Mouse (Mus musculus) forebrain, embryonic 12.5 days (tissue): ENCODE measurements around the gene Zfp74. TPM values are rescaled to one million over a fixed set of nuclear protein-coding genes. Genes with fewer than 3 reads are reported as not detected.

Source experiments
- ATAC-seq: fragments of 200-750 bp; cut with Nextera tagmentation; 2 replicates; pipeline ENCODE4 v1.8.0; 2017; ENCODE audit warnings: moderate TSS enrichment; ENCODE audit not compliant: low FRiP score
- H3K27ac ChIP-seq: fragments of 300-500 bp; sonication (generic); 2 replicates; pipeline ENCODE4 v1.5.1; 2016; ENCODE audit warnings: mild to moderate bottlenecking
- H3K27me3 ChIP-seq: fragments of 300-500 bp; sonication (generic); 2 replicates; pipeline ENCODE4 v1.6.1; 2016; ENCODE audit warnings: mild to moderate bottlenecking
- H3K36me3 ChIP-seq: fragments of 300-500 bp; sonication (generic); replicated peaks from 2 replicates; pipeline ENCODE4 v1.6.1; 2016; ENCODE audit warnings: mild to moderate bottlenecking
- H3K4me1 ChIP-seq: fragments of 300-500 bp; sonication (generic); 2 replicates; pipeline ENCODE4 v1.6.1; 2016
- H3K4me2 ChIP-seq: fragments of 300-500 bp; sonication (generic); 2 replicates; pipeline ENCODE4 v1.6.1; 2016; ENCODE audit warnings: mild to moderate bottlenecking, moderate library complexity
- H3K4me3 ChIP-seq: fragments of 300-500 bp; sonication (generic); replicated peaks from 2 replicates; pipeline ENCODE4 v1.5.1; 2016; ENCODE audit warnings: mild to moderate bottlenecking
- H3K9ac ChIP-seq: fragments of 300-500 bp; sonication (generic); 2 replicates; pipeline ENCODE4 v1.6.1; 2016; ENCODE audit warnings: mild to moderate bottlenecking
- H3K9me3 ChIP-seq: fragments of 300-500 bp; sonication (generic); 2 replicates; pipeline ENCODE4 v1.6.1; 2016
- WGBS: fragments of 180-500 bp; shearing (Covaris S2); methylation state at CpG from one replicate; pipeline ENCODE4 v1.1.7; 2016; 5-methylcytosine and 5-hydroxymethylcytosine counted together
- polyA plus RNA-seq: library from polyadenylated mRNA; unstranded; fragments of >200 nt; fragmentation: Nextera tagmentation; extraction: Ambion mirVana; gene quantifications from 2 replicates; pipeline ENCODE4 v1.2.1, GENCODE M21; 2016

Zfp74 gene
- 15.4 and 16.5 TPM in 2 replicates for polyA plus RNA-seq

- ATAC-seq = peak; percentile 94
- Histone ChIP-seq H3K9ac (peak within 1 kb of the TSS; percentile 83), H3K36me3 (peaks cover 24% of the 10 kb centered on the region; the same call in 1 of the 2 replicates), H3K9me3 (no peaks in the 10 kb centered on the region), H3K4me3 (peak within 1 kb of the TSS; percentile 60), H3K4me1 (peaks cover 8% of the 10 kb centered on the region), H3K4me2 (peak within 1 kb of the TSS; percentile 67), H3K27ac (peak within 1 kb of the TSS; percentile 95), H3K27me3 (no peaks in the 10 kb centered on the region)
- 1% methylated on average over 52 of the region's 52 CpGs for WGBS
Observed at GRCm38 (mm10) chr7:29953513-29954401, at the start of gene Zfp74. Gene Zfp74, minus strand, starts transcription at chr7:29954089.

- Histone ChIP-seq H3K27me3 (no peaks in the 10 kb centered on the region), H3K27ac (no peak overlapping the region), H3K4me2 (no peak overlapping the region), H3K4me3 (no peak overlapping the region), H3K36me3 (peaks cover 62% of the 10 kb centered on the region), H3K4me1 (no peaks in the 10 kb centered on the region), H3K9me3 (no peaks in the 10 kb centered on the region), H3K9ac (no peak overlapping the region)
- WGBS = 93% methylated on average over 5 of the region's 5 CpGs
- ATAC-seq = no peak
Observed at GRCm38 (mm10) chr7:30000601-30001000, 46.7 kb upstream of the Zfp74 start.

GRCm38 (mm10) chr7:29995134-29995533 is 41.2 kb upstream of the Zfp74 start:
- Histone ChIP-seq H3K4me1 (no peaks in the 10 kb centered on the region), H3K27me3 (no peaks in the 10 kb centered on the region), H3K36me3 (peaks cover 84% of the 10 kb centered on the region), H3K4me2 (no peak overlapping the region), H3K9me3 (no peaks in the 10 kb centered on the region), H3K9ac (no peak overlapping the region), H3K27ac (no peak overlapping the region), H3K4me3 (no peak overlapping the region)
- 94% methylated on average over 8 of the region's 8 CpGs for WGBS
- ATAC-seq = no peak

- H3K27ac ChIP-seq = no peak overlapping the region
- peaks cover 77% of the 10 kb centered on the region for H3K36me3 ChIP-seq
- no peak overlapping the region for H3K4me3 ChIP-seq
- H3K4me2 ChIP-seq = no peak overlapping the region
- WGBS = 97% methylated on average over 9 of the region's 9 CpGs
- H3K9me3 ChIP-seq = no peaks in the 10 kb centered on the region
- no peak overlapping the region for H3K9ac ChIP-seq
- H3K27me3 ChIP-seq = no peaks in the 10 kb centered on the region
- ATAC-seq = no peak
- no peaks in the 10 kb centered on the region for H3K4me1 ChIP-seq
Observed at GRCm38 (mm10) chr7:29993340-29993739, 39.5 kb upstream of the Zfp74 start.

GRCm38 (mm10) chr7:29992698-29993097 is 38.8 kb upstream of the Zfp74 start:
- Histone ChIP-seq H3K4me1 (no peaks in the 10 kb centered on the region), H3K4me3 (no peak overlapping the region), H3K27ac (no peak overlapping the region), H3K9me3 (no peaks in the 10 kb centered on the region), H3K4me2 (no peak overlapping the region), H3K27me3 (no peaks in the 10 kb centered on the region), H3K36me3 (peaks cover 76% of the 10 kb centered on the region), H3K9ac (no peak overlapping the region)
- 96% methylated on average over 8 of the region's 8 CpGs for WGBS
- no peak for ATAC-seq

- no peak for ATAC-seq
- peaks cover 8% of the 10 kb centered on the region for H3K4me1 ChIP-seq
- no peak overlapping the region for H3K4me2 ChIP-seq
- no peaks in the 10 kb centered on the region for H3K27me3 ChIP-seq
- no peak overlapping the region for H3K9ac ChIP-seq
- H3K4me3 ChIP-seq = no peak overlapping the region
- H3K36me3 ChIP-seq = peaks cover 61% of the 10 kb centered on the region
- H3K27ac ChIP-seq = no peak overlapping the region
- H3K9me3 ChIP-seq = no peaks in the 10 kb centered on the region
- 90% methylated on average over 11 of the region's 11 CpGs for WGBS
Observed at GRCm38 (mm10) chr7:29989031-29989430, 35.1 kb upstream of the Zfp74 start.

- Histone ChIP-seq H3K36me3 (peaks cover 50% of the 10 kb centered on the region), H3K9ac (no peak overlapping the region), H3K9me3 (no peaks in the 10 kb centered on the region), H3K27me3 (no peaks in the 10 kb centered on the region), H3K4me2 (no peak overlapping the region), H3K4me1 (peaks cover 15% of the 10 kb centered on the region), H3K4me3 (no peak overlapping the region), H3K27ac (no peak overlapping the region)
- ATAC-seq = no peak
- 95% methylated on average over 5 of the region's 5 CpGs for WGBS
Observed at GRCm38 (mm10) chr7:29987551-29987950, 33.7 kb upstream of the Zfp74 start.

- Histone ChIP-seq H3K4me1 (peaks cover 18% of the 10 kb centered on the region), H3K9me3 (no peaks in the 10 kb centered on the region), H3K4me3 (no peak overlapping the region), H3K27ac (no peak overlapping the region), H3K4me2 (no peak overlapping the region), H3K9ac (no peak overlapping the region), H3K27me3 (no peaks in the 10 kb centered on the region), H3K36me3 (peaks cover 38% of the 10 kb centered on the region)
- WGBS = 91% methylated on average over 8 of the region's 8 CpGs
- ATAC-seq = no peak
Observed at GRCm38 (mm10) chr7:29986101-29986500, 32.2 kb upstream of the Zfp74 start.

- Histone ChIP-seq H3K9me3 (no peaks in the 10 kb centered on the region), H3K4me2 (peak within 1 kb of the TSS; percentile 69), H3K4me3 (peak within 1 kb of the TSS; percentile 86), H3K27ac (peak within 1 kb of the TSS; percentile 94), H3K36me3 (peaks cover 22% of the 10 kb centered on the region), H3K9ac (peak within 1 kb of the TSS; percentile 78), H3K4me1 (peaks cover 18% of the 10 kb centered on the region), H3K27me3 (no peaks in the 10 kb centered on the region)
- peak; percentile 96 for ATAC-seq
- under 1% methylated on average over 62 of the region's 62 CpGs for WGBS
Observed at GRCm38 (mm10) chr7:29983690-29984380, 29.9 kb upstream of the Zfp74 start, which contains the start of gene Zfp568. Gene Zfp568, plus strand, starts transcription at chr7:29983955.

GRCm38 (mm10) chr7:29983340-29983689 is 29.4 kb upstream of the Zfp74 start:
- H3K27me3 ChIP-seq = no peaks in the 10 kb centered on the region
- peak overlapping the region; percentile 78 for H3K9ac ChIP-seq
- H3K4me2 ChIP-seq = peak overlapping the region; percentile 69
- H3K4me1 ChIP-seq = peaks cover 18% of the 10 kb centered on the region
- ATAC-seq = no peak; the same call in 1 of the 2 replicates
- WGBS = 1% methylated on average over 8 of the region's 8 CpGs
- peak overlapping the region; percentile 94 for H3K27ac ChIP-seq
- H3K4me3 ChIP-seq = peak overlapping the region; percentile 86
- peaks cover 20% of the 10 kb centered on the region for H3K36me3 ChIP-seq
- no peaks in the 10 kb centered on the region for H3K9me3 ChIP-seq

GRCm38 (mm10) chr7:29982931-29983330 is 29.0 kb upstream of the Zfp74 start:
- Histone ChIP-seq H3K4me1 (peaks cover 18% of the 10 kb centered on the region), H3K4me3 (peak overlapping the region; percentile 86), H3K9ac (peak overlapping the region; percentile 78), H3K27ac (peak overlapping the region; percentile 94), H3K27me3 (no peaks in the 10 kb centered on the region), H3K36me3 (peaks cover 17% of the 10 kb centered on the region), H3K4me2 (peak overlapping the region; percentile 69), H3K9me3 (no peaks in the 10 kb centered on the region)
- ATAC-seq = no peak
- WGBS = 17% methylated on average over 6 of the region's 6 CpGs

- WGBS = 74% methylated on average over 4 of the region's 4 CpGs
- H3K9me3 ChIP-seq = no peaks in the 10 kb centered on the region
- H3K4me1 ChIP-seq = peaks cover 18% of the 10 kb centered on the region
- no peaks in the 10 kb centered on the region for H3K27me3 ChIP-seq
- no peak overlapping the region for H3K9ac ChIP-seq
- no peak overlapping the region for H3K27ac ChIP-seq
- H3K36me3 ChIP-seq = peaks cover 11% of the 10 kb centered on the region
- H3K4me3 ChIP-seq = no peak overlapping the region
- H3K4me2 ChIP-seq = peak overlapping the region; percentile 69
- no peak for ATAC-seq
Observed at GRCm38 (mm10) chr7:29982341-29982740, 28.5 kb upstream of the Zfp74 start.
